Mouse (Mus musculus): ENCODE measurements around the gene Slc22a13. TPM values are rescaled to one million over a fixed set of nuclear protein-coding genes. Genes with fewer than 3 reads are reported as not detected.

Slc22a13 gene
- polyA plus RNA-seq, 1 experiment, result not detected

Other genes starting within 250 kb of the Slc22a13 start
- gene Vill, start 156.3 kb downstream of the Slc22a13 start, polyA plus RNA-seq (2012; ENCODE audit: insufficient read depth, insufficient read length, missing spikeins), result 1.8 TPM in 1 of 2 replicates, not detected in the other
- 12.0 and 17.2 TPM in 2 replicates for gene Plcd1, start 115.6 kb downstream of the Slc22a13 start, polyA plus RNA-seq (2012; ENCODE audit: insufficient read depth, insufficient read length, missing spikeins)
- 0.46 and 1.4 TPM in 2 replicates for gene Dlec1, start 106.6 kb downstream of the Slc22a13 start, polyA plus RNA-seq (2012; ENCODE audit: insufficient read depth, insufficient read length, missing spikeins)
- 25.2 and 31.9 TPM in 2 replicates for gene Acaa1b, start 52.0 kb downstream of the Slc22a13 start, polyA plus RNA-seq (2012; ENCODE audit: insufficient read depth, insufficient read length, missing spikeins)
- gene Gm47289, start 49.9 kb downstream of the Slc22a13 start, polyA plus RNA-seq (2012; ENCODE audit: insufficient read depth, insufficient read length, missing spikeins), result not detected in 2 replicates
- gene Oxsr1, start 113.3 kb upstream of the Slc22a13 start, polyA plus RNA-seq (2012; ENCODE audit: insufficient read depth, insufficient read length, missing spikeins), result 18.3 and 19.4 TPM in 2 replicates
- 82.7 and 96.9 TPM in 2 replicates for gene Acaa1a, start 130.6 kb upstream of the Slc22a13 start, polyA plus RNA-seq (2012; ENCODE audit: insufficient read depth, insufficient read length, missing spikeins)
- gene Myd88, start 132.3 kb upstream of the Slc22a13 start, polyA plus RNA-seq (2012; ENCODE audit: insufficient read depth, insufficient read length, missing spikeins), result 11.2 and 13.3 TPM in 2 replicates
- 1.2 and 1.7 TPM in 2 replicates for gene Xylb, start 148.3 kb upstream of the Slc22a13 start, polyA plus RNA-seq (2012; ENCODE audit: insufficient read depth, insufficient read length, missing spikeins)
- gene Slc22a14, start 156.5 kb upstream of the Slc22a13 start, polyA plus RNA-seq (2012; ENCODE audit: insufficient read depth, insufficient read length, missing spikeins), result not detected in 2 replicates
- gene Acvr2b, start 193.0 kb upstream of the Slc22a13 start, polyA plus RNA-seq (2012; ENCODE audit: insufficient read depth, insufficient read length, missing spikeins), result 1.8 and 5.3 TPM in 2 replicates
- gene Exog, start 235.8 kb upstream of the Slc22a13 start, polyA plus RNA-seq (2012; ENCODE audit: insufficient read depth, insufficient read length, missing spikeins), result 2.1 and 2.7 TPM in 2 replicates